In the genomic region with DNA sequence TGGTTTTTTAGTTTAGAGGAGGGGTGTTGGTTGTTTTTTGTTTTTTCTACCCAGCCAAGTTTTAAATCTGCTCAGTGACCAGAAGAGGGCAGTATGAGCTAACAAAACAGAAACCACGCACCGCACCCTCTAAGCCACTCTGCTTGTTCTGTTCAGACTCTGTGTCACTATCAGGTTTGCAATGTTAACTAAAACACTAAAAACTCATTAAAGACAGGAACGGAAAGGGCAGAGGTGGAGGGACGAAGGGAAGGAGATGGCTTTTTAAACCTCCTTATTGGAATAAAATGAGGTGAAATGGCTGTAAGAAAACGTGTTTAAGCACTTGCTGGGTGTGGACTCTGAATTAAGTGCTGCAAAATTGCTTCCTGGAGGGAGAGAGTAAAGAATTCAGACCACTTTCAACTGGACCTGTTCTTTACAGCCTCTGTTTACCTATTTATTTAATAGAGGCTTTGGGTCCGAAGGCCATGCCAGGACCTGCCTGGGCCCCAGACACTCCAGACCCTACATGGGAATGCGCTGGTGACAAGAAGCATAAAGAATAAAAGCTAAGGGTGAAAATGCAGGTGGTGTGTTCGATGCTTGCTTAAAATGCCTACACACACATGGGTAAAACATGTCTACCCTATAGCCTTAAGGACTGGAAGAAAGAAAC, we compare ENCODE assay signal across 9 mouse cellular contexts.
DNase-seq lines count a peak whose midpoint lies in the region; ATAC-seq and TF ChIP-seq lines count a peak whose summit lies in the region.
"Had no signal": no experiment of that assay in that cellular context is flagged by ENCODE, and none has a peak within 500 bp of the region (broad histone marks: within the 10 kb centered on the region; RNA-seq: fewer than 3 reads in every experiment).

No protein-coding gene starts in this region.

- 36% methylated on average over 8 of the region's 8 CpGs for WGBS in liver, embryonic 12.5 days (ENCODE audit: insufficient replicate concordance)
- 41% methylated on average over 8 of the region's 8 CpGs for WGBS in forebrain, embryonic 10.5 days
- 34% methylated on average over 8 of the region's 8 CpGs for WGBS in hindbrain, embryonic 15.5 days
- WGBS in midbrain, embryonic 10.5 days = 39% methylated on average over 8 of the region's 8 CpGs

- peak; percentile 78 for TF ChIP-seq CTCF in brain, embryonic 14.5 days (IDR thresholded peaks at IDR 0.05; ENCODE audit: borderline replicate concordance, extremely low read depth, insufficient read depth, insufficient read length)

- H3K4me3 ChIP-seq in liver, embryonic 12.5 days = no peak overlapping the region
- no peak overlapping the region for H3K4me3 ChIP-seq in forebrain, embryonic 10.5 days
- no peak overlapping the region for H3K4me3 ChIP-seq in hindbrain, embryonic 15.5 days
- no peak overlapping the region for H3K4me3 ChIP-seq in midbrain, embryonic 10.5 days
- H3K4me3 ChIP-seq: midbrain, embryonic 12.5 days had no signal

- peak; percentile 16 for DNase-seq in liver
- peak; percentile 91 for DNase-seq in brain, embryonic 14.5 days (ENCODE audit: low read depth)
- DNase-seq in forebrain, embryonic 10.5 days (ENCODE audit: extremely low spot score, low spot score) = peak; percentile 38
- DNase-seq in left cerebral cortex, adult 11 months (ENCODE audit: low spot score) = peak; percentile 10
- peak; percentile 36 for DNase-seq in midbrain, embryonic 10.5 days (ENCODE audit: low spot score)
- peak; percentile 39 for DNase-seq in skeletal muscle tissue, adult 2 months (ENCODE audit: low read depth, low spot score)

- H3K4me2 ChIP-seq in liver, embryonic 12.5 days = no peak overlapping the region
- H3K4me2 ChIP-seq in hindbrain, embryonic 15.5 days = no peak overlapping the region
- H3K4me2 ChIP-seq: midbrain, embryonic 12.5 days had no signal

- no peak overlapping the region for H3K9ac ChIP-seq in liver, embryonic 12.5 days
- no peak overlapping the region for H3K9ac ChIP-seq in hindbrain, embryonic 15.5 days
- H3K9ac ChIP-seq: midbrain, embryonic 12.5 days had no signal

- no peak for ATAC-seq in liver, embryonic 12.5 days
- peak; percentile 81 for ATAC-seq in hindbrain, embryonic 15.5 days (ENCODE audit: low FRiP score, low read depth)

- TF ChIP-seq POLR2A in brain, embryonic 14.5 days (IDR thresholded peaks at IDR 0.05; ENCODE audit: borderline replicate concordance, extremely low read depth, insufficient read depth, insufficient read length, poor library complexity, severe bottlenecking) = no peak

- no peaks in the 10 kb centered on the region for H3K27me3 ChIP-seq in liver, embryonic 12.5 days (replicated peaks)
- peaks cover 10% of the 10 kb centered on the region; the same call in 1 of the 2 replicates for H3K27me3 ChIP-seq in forebrain, embryonic 10.5 days (ENCODE audit: poor library complexity, severe bottlenecking)
- 0 out of 2 replicates have a peak, but pooled peaks cover 13% of the 10 kb centered on the region for H3K27me3 ChIP-seq in hindbrain, embryonic 15.5 days
- H3K27me3 ChIP-seq in midbrain, embryonic 10.5 days (ENCODE audit: low read depth, poor library complexity, severe bottlenecking) = 0 out of 2 replicates have a peak, but pooled peaks cover 4% of the 10 kb centered on the region

- H3K9me3 ChIP-seq in liver, embryonic 12.5 days (replicated peaks) = no peaks in the 10 kb centered on the region
- no peaks in the 10 kb centered on the region for H3K9me3 ChIP-seq in forebrain, embryonic 10.5 days
- no peaks in the 10 kb centered on the region for H3K9me3 ChIP-seq in hindbrain, embryonic 15.5 days
- H3K9me3 ChIP-seq in midbrain, embryonic 10.5 days (replicated peaks) = no peaks in the 10 kb centered on the region
- H3K9me3 ChIP-seq: midbrain, embryonic 12.5 days had no signal

- H3K36me3 ChIP-seq in liver, embryonic 12.5 days = no peaks in the 10 kb centered on the region
- H3K36me3 ChIP-seq in forebrain, embryonic 10.5 days (replicated peaks) = no peaks in the 10 kb centered on the region
- no peaks in the 10 kb centered on the region for H3K36me3 ChIP-seq in hindbrain, embryonic 15.5 days
- no peaks in the 10 kb centered on the region for H3K36me3 ChIP-seq in midbrain, embryonic 10.5 days
- H3K36me3 ChIP-seq: midbrain, embryonic 12.5 days had no signal

- no peaks in the 10 kb centered on the region for H3K4me1 ChIP-seq in liver, embryonic 12.5 days
- no peaks in the 10 kb centered on the region for H3K4me1 ChIP-seq in forebrain, embryonic 10.5 days
- H3K4me1 ChIP-seq in hindbrain, embryonic 15.5 days (replicated peaks) = no peaks in the 10 kb centered on the region; the same call in 1 of the 2 replicates
- H3K4me1 ChIP-seq in midbrain, embryonic 10.5 days = no peaks in the 10 kb centered on the region
- H3K4me1 ChIP-seq: midbrain, embryonic 12.5 days had no signal

- no peak overlapping the region for H3K27ac ChIP-seq in liver, embryonic 12.5 days
- no peak overlapping the region for H3K27ac ChIP-seq in forebrain, embryonic 10.5 days
- no peak overlapping the region for H3K27ac ChIP-seq in hindbrain, embryonic 15.5 days (replicated peaks)
- H3K27ac ChIP-seq in midbrain, embryonic 10.5 days (replicated peaks) = no peak overlapping the region
- H3K27ac ChIP-seq: midbrain, embryonic 12.5 days had no signal

Comparison
In these comparisons a context has a peak if more than half of its experiments do, and no peak if none do; other contexts are left out.
1. DNase-seq: peak in every context shown above with its lines; median percentile 91 in brain, embryonic 14.5 days; 39 in skeletal muscle tissue, adult 2 months; 38 in forebrain, embryonic 10.5 days; 36 in midbrain, embryonic 10.5 days; 16 in liver; 10 in left cerebral cortex, adult 11 months.